Mouse (Mus musculus): ENCODE measurements around the gene Cers5. TPM values are rescaled to one million over a fixed set of nuclear protein-coding genes. Genes with fewer than 3 reads are reported as not detected.
"Not testable (repeated sequence)": the region's sequence is repeated elsewhere in the genome, so short reads cannot be mapped to it uniquely, and the experiment has no call there.

The Cers5 gene
- polyA plus RNA-seq, 1 experiment, result 74.9 TPM

GRCm38 (mm10) chr15:99703104-99703503, 69.6 kb downstream of the Cers5 start:
- Histone ChIP-seq H3K27ac (ENCODE audit: insufficient read depth, low read depth, low read length) (no peak overlapping the region), H3K4me1 (ENCODE audit: control insufficient read depth, insufficient read depth, low read length) (peaks cover 11% of the 10 kb centered on the region), H3K4me3 (ENCODE audit: insufficient read depth, low read length) (no peak overlapping the region; the same call in 1 of the 2 replicates)
- TF ChIP-seq POLR2A (IDR thresholded peaks at IDR 0.05; ENCODE audit: borderline replicate concordance, low read depth, low read length) (no peak), CTCF (IDR thresholded peaks at IDR 0.05; ENCODE audit: low read depth, low read length) (no peak)

GRCm38 (mm10) chr15:99701999-99702900, 70.4 kb downstream of the Cers5 start, which contains the start of gene Smarcd1:
Gene Smarcd1 (plus strand): TSS chr15:99702129.
- TF ChIP-seq CTCF (IDR thresholded peaks at IDR 0.05; ENCODE audit: low read depth, low read length) (peak; percentile 35; the same call in 1 of the 2 replicates), POLR2A (IDR thresholded peaks at IDR 0.05; ENCODE audit: borderline replicate concordance, low read depth, low read length) (no peak)
- peaks cover 11% of the 10 kb centered on the region for H3K4me1 ChIP-seq (ENCODE audit: control insufficient read depth, insufficient read depth, low read length)

GRCm38 (mm10) chr15:99701640-99701998, 71.1 kb downstream of the Cers5 start:
- H3K4me1 ChIP-seq (ENCODE audit: control insufficient read depth, insufficient read depth, low read length), result peaks cover 11% of the 10 kb centered on the region
- peak overlapping the region; percentile 77 for H3K4me3 ChIP-seq (ENCODE audit: insufficient read depth, low read length)
- H3K27ac ChIP-seq (ENCODE audit: insufficient read depth, low read depth, low read length), result not testable (repeated sequence)

More at GRCm38 (mm10) chr15:99701999-99702900, 70.4 kb downstream of the Cers5 start, which contains the start of gene Smarcd1:
- Histone ChIP-seq H3K4me3 (ENCODE audit: insufficient read depth, low read length) (peak within 1 kb of the TSS; percentile 77), H3K27ac (ENCODE audit: insufficient read depth, low read depth, low read length) (no peak within 1 kb of the TSS; the same call in 1 of the 2 replicates)

- Histone ChIP-seq H3K27ac (ENCODE audit: insufficient read depth, low read depth, low read length) (no peak overlapping the region), H3K4me3 (ENCODE audit: insufficient read depth, low read length) (no peak overlapping the region), H3K4me1 (ENCODE audit: control insufficient read depth, insufficient read depth, low read length) (peaks cover 11% of the 10 kb centered on the region)
- TF ChIP-seq CTCF (IDR thresholded peaks at IDR 0.05; ENCODE audit: low read depth, low read length), result no peak
Measured at GRCm38 (mm10) chr15:99700219-99701106, 72.2 kb downstream of the Cers5 start.

- H3K4me3 ChIP-seq (ENCODE audit: insufficient read depth, low read length), result no peak overlapping the region
- TF ChIP-seq CTCF (IDR thresholded peaks at IDR 0.05; ENCODE audit: low read depth, low read length), result no peak
- TF ChIP-seq POLR2A (IDR thresholded peaks at IDR 0.05; ENCODE audit: borderline replicate concordance, low read depth, low read length), result no peak
- no peak overlapping the region for H3K27ac ChIP-seq (ENCODE audit: insufficient read depth, low read depth, low read length)
- H3K4me1 ChIP-seq (ENCODE audit: control insufficient read depth, insufficient read depth, low read length), result peaks cover 11% of the 10 kb centered on the region
Measured at GRCm38 (mm10) chr15:99699715-99700114, 73.0 kb downstream of the Cers5 start.

GRCm38 (mm10) chr15:99698533-99699085, 74.1 kb downstream of the Cers5 start:
- Histone ChIP-seq H3K27ac (ENCODE audit: insufficient read depth, low read depth, low read length) (no peak overlapping the region), H3K4me1 (ENCODE audit: control insufficient read depth, insufficient read depth, low read length) (peaks cover 11% of the 10 kb centered on the region), H3K4me3 (ENCODE audit: insufficient read depth, low read length) (no peak overlapping the region)
- TF ChIP-seq POLR2A (IDR thresholded peaks at IDR 0.05; ENCODE audit: borderline replicate concordance, low read depth, low read length) (no peak), CTCF (IDR thresholded peaks at IDR 0.05; ENCODE audit: low read depth, low read length) (no peak)

- no peak overlapping the region for H3K4me3 ChIP-seq (ENCODE audit: insufficient read depth, low read length)
- no peak overlapping the region for H3K27ac ChIP-seq (ENCODE audit: insufficient read depth, low read depth, low read length)
- H3K4me1 ChIP-seq (ENCODE audit: control insufficient read depth, insufficient read depth, low read length), result peaks cover 9% of the 10 kb centered on the region
- no peak for TF ChIP-seq POLR2A (IDR thresholded peaks at IDR 0.05; ENCODE audit: borderline replicate concordance, low read depth, low read length)
- no peak for TF ChIP-seq CTCF (IDR thresholded peaks at IDR 0.05; ENCODE audit: low read depth, low read length)
Measured at GRCm38 (mm10) chr15:99697309-99697708, 75.4 kb downstream of the Cers5 start.

GRCm38 (mm10) chr15:99691976-99692375, 80.7 kb downstream of the Cers5 start:
- Histone ChIP-seq H3K27ac (ENCODE audit: insufficient read depth, low read depth, low read length) (no peak overlapping the region), H3K4me3 (ENCODE audit: insufficient read depth, low read length) (no peak overlapping the region), H3K4me1 (ENCODE audit: control insufficient read depth, insufficient read depth, low read length) (no peaks in the 10 kb centered on the region)
- no peak for TF ChIP-seq POLR2A (IDR thresholded peaks at IDR 0.05; ENCODE audit: borderline replicate concordance, low read depth, low read length)

- no peak overlapping the region for H3K4me3 ChIP-seq (ENCODE audit: insufficient read depth, low read length)
- TF ChIP-seq POLR2A (IDR thresholded peaks at IDR 0.05; ENCODE audit: borderline replicate concordance, low read depth, low read length), result no peak
- no peak for TF ChIP-seq CTCF (IDR thresholded peaks at IDR 0.05; ENCODE audit: low read depth, low read length)
- H3K27ac ChIP-seq (ENCODE audit: insufficient read depth, low read depth, low read length), result no peak overlapping the region
- H3K4me1 ChIP-seq (ENCODE audit: control insufficient read depth, insufficient read depth, low read length), result no peaks in the 10 kb centered on the region
Measured at GRCm38 (mm10) chr15:99690924-99691323, 81.8 kb downstream of the Cers5 start.
